Mouse (Mus musculus): ENCODE measurements around the gene Sccpdh.

The Sccpdh gene

GRCm38 (mm10) chr1:179734500-179735474, 66.8 kb downstream of the Sccpdh start:
- peak; percentile 32 to 40 for DNase-seq (ENCODE audit: low spot score in 2 of 2)

- no peak for DNase-seq (ENCODE audit: low spot score in 2 of 2)
Measured at GRCm38 (mm10) chr1:179736483-179736882, 68.5 kb downstream of the Sccpdh start.

All from spleen, postnatal 36 days (tissue).